Mouse (Mus musculus): ENCODE data around the gene Ntf3. TPM values are rescaled to one million over a fixed set of nuclear protein-coding genes. Genes with fewer than 3 reads are reported as not detected.

Ntf3 gene
- total and polyA plus RNA-seq, 2 experiments from 2014 or later: 2.3 to 3.4 TPM

GRCm38 (mm10) chr6:126155928-126156327, 10.8 kb downstream of the Ntf3 start:
- Histone ChIP-seq H3K9ac (replicated peaks; ENCODE audit: low read length, poor library complexity, severe bottlenecking) (no peak overlapping the region), H3K4me1 (ENCODE audit: insufficient read depth, low read length) (no peaks in the 10 kb centered on the region), H3K27ac (ENCODE audit: low read depth, low read length) (no peak overlapping the region), H3K9me3 (ENCODE audit: low read length) (no peaks in the 10 kb centered on the region), H3K27me3 (ENCODE audit: insufficient read depth, low read length) (0 out of 2 replicates have a peak, but pooled peaks cover 1% of the 10 kb centered on the region), H3K4me3 (ENCODE audit: low read depth, low read length) (no peak overlapping the region), H3K36me3 (ENCODE audit: insufficient read depth, low read length) (no peaks in the 10 kb centered on the region), H3K4me2 (ENCODE audit: low read depth, low read length, poor library complexity, severe bottlenecking) (no peak overlapping the region)
- no peak for TF ChIP-seq CTCF (IDR thresholded peaks at IDR 0.05)
- 96% methylated on average over 2 of the region's 2 CpGs for WGBS
- no peak for ATAC-seq (ENCODE audit: low FRiP score)
- no peak for DNase-seq (ENCODE audit: low spot score)

GRCm38 (mm10) chr6:126154372-126154982, 12.2 kb downstream of the Ntf3 start:
- H3K27me3 ChIP-seq (ENCODE audit: insufficient read depth, low read length): 0 out of 2 replicates have a peak, but pooled peaks cover 3% of the 10 kb centered on the region
- H3K4me3 ChIP-seq (ENCODE audit: low read depth, low read length): no peak overlapping the region
- no peak overlapping the region for H3K9ac ChIP-seq (replicated peaks; ENCODE audit: low read length, poor library complexity, severe bottlenecking)
- H3K4me1 ChIP-seq (ENCODE audit: insufficient read depth, low read length): no peaks in the 10 kb centered on the region
- 45% methylated on average over 8 of the region's 8 CpGs for WGBS
- no peak overlapping the region for H3K27ac ChIP-seq (ENCODE audit: low read depth, low read length)
- H3K9me3 ChIP-seq (ENCODE audit: low read length): no peaks in the 10 kb centered on the region
- H3K4me2 ChIP-seq (ENCODE audit: low read depth, low read length, poor library complexity, severe bottlenecking): no peak overlapping the region
- DNase-seq (ENCODE audit: low spot score) (peak; percentile 78), ATAC-seq (ENCODE audit: low FRiP score) (0 out of 2 replicates have a peak, but pooled peaks have one; percentile 41)
- H3K36me3 ChIP-seq (ENCODE audit: insufficient read depth, low read length): no peaks in the 10 kb centered on the region
- peak; percentile 84 for TF ChIP-seq CTCF (IDR thresholded peaks at IDR 0.05)

GRCm38 (mm10) chr6:126153154-126153553, 13.6 kb downstream of the Ntf3 start:
- ATAC-seq (ENCODE audit: low FRiP score) (no peak), DNase-seq (ENCODE audit: low spot score) (no peak)
- Histone ChIP-seq H3K27me3 (ENCODE audit: insufficient read depth, low read length) (0 out of 2 replicates have a peak, but pooled peaks cover 3% of the 10 kb centered on the region), H3K27ac (ENCODE audit: low read depth, low read length) (no peak overlapping the region), H3K9ac (replicated peaks; ENCODE audit: low read length, poor library complexity, severe bottlenecking) (no peak overlapping the region), H3K4me1 (ENCODE audit: insufficient read depth, low read length) (no peaks in the 10 kb centered on the region), H3K36me3 (ENCODE audit: insufficient read depth, low read length) (no peaks in the 10 kb centered on the region), H3K4me2 (ENCODE audit: low read depth, low read length, poor library complexity, severe bottlenecking) (no peak overlapping the region), H3K9me3 (ENCODE audit: low read length) (no peaks in the 10 kb centered on the region), H3K4me3 (ENCODE audit: low read depth, low read length) (no peak overlapping the region)
- 91% methylated on average over 2 of the region's 2 CpGs for WGBS
- TF ChIP-seq CTCF (IDR thresholded peaks at IDR 0.05): no peak

- Histone ChIP-seq H3K4me3 (ENCODE audit: low read depth, low read length) (no peak overlapping the region), H3K27ac (ENCODE audit: low read depth, low read length) (no peak overlapping the region), H3K9me3 (ENCODE audit: low read length) (no peaks in the 10 kb centered on the region), H3K9ac (replicated peaks; ENCODE audit: low read length, poor library complexity, severe bottlenecking) (no peak overlapping the region), H3K4me2 (ENCODE audit: low read depth, low read length, poor library complexity, severe bottlenecking) (no peak overlapping the region), H3K27me3 (ENCODE audit: insufficient read depth, low read length) (no peaks in the 10 kb centered on the region), H3K4me1 (ENCODE audit: insufficient read depth, low read length) (no peaks in the 10 kb centered on the region), H3K36me3 (ENCODE audit: insufficient read depth, low read length) (no peaks in the 10 kb centered on the region)
- no peak for DNase-seq (ENCODE audit: low spot score)
- 91% methylated on average over 5 of the region's 5 CpGs for WGBS
- ATAC-seq (ENCODE audit: low FRiP score): no peak
- no peak for TF ChIP-seq CTCF (IDR thresholded peaks at IDR 0.05)
These were observed 23.1 kb downstream of the Ntf3 start for GRCm38 (mm10) chr6:126143659-126144058.

- H3K9ac ChIP-seq (replicated peaks; ENCODE audit: low read length, poor library complexity, severe bottlenecking): no peak overlapping the region
- 0 out of 2 replicates have a peak, but pooled peaks have one; percentile 7 for ATAC-seq (ENCODE audit: low FRiP score)
- 73% methylated on average over 3 of the region's 3 CpGs for WGBS
These were observed 24.0 kb downstream of the Ntf3 start for GRCm38 (mm10) chr6:126142741-126143140.

GRCm38 (mm10) chr6:126142021-126142554, 24.6 kb downstream of the Ntf3 start:
- no peaks in the 10 kb centered on the region for H3K36me3 ChIP-seq (ENCODE audit: insufficient read depth, low read length)
- H3K4me2 ChIP-seq (ENCODE audit: low read depth, low read length, poor library complexity, severe bottlenecking): no peak overlapping the region
- H3K4me3 ChIP-seq (ENCODE audit: low read depth, low read length): no peak overlapping the region
- TF ChIP-seq CTCF (IDR thresholded peaks at IDR 0.05): no peak
- 78% methylated on average over 8 of the region's 8 CpGs for WGBS
- no peaks in the 10 kb centered on the region for H3K27me3 ChIP-seq (ENCODE audit: insufficient read depth, low read length)
- DNase-seq (ENCODE audit: low spot score) (no peak), ATAC-seq (ENCODE audit: low FRiP score) (no peak)
- no peak overlapping the region for H3K9ac ChIP-seq (replicated peaks; ENCODE audit: low read length, poor library complexity, severe bottlenecking)
- H3K4me1 ChIP-seq (ENCODE audit: insufficient read depth, low read length): no peaks in the 10 kb centered on the region
- no peaks in the 10 kb centered on the region for H3K9me3 ChIP-seq (ENCODE audit: low read length)
- H3K27ac ChIP-seq (ENCODE audit: low read depth, low read length): no peak overlapping the region

More at GRCm38 (mm10) chr6:126142741-126143140, 24.0 kb downstream of the Ntf3 start:
- no peaks in the 10 kb centered on the region for H3K36me3 ChIP-seq (ENCODE audit: insufficient read depth, low read length)
- no peaks in the 10 kb centered on the region for H3K4me1 ChIP-seq (ENCODE audit: insufficient read depth, low read length)
- no peaks in the 10 kb centered on the region for H3K9me3 ChIP-seq (ENCODE audit: low read length)
- no peak for DNase-seq (ENCODE audit: low spot score)
- H3K4me3 ChIP-seq (ENCODE audit: low read depth, low read length): no peak overlapping the region
- no peak overlapping the region for H3K27ac ChIP-seq (ENCODE audit: low read depth, low read length)
- no peaks in the 10 kb centered on the region for H3K27me3 ChIP-seq (ENCODE audit: insufficient read depth, low read length)
- no peak overlapping the region for H3K4me2 ChIP-seq (ENCODE audit: low read depth, low read length, poor library complexity, severe bottlenecking)
- TF ChIP-seq CTCF (IDR thresholded peaks at IDR 0.05): no peak

Measured in midbrain, postnatal 0 days (tissue).